In genomic region chr7:6362268-6363046, GRCm38 (mm10) we compare ENCODE assay signal across 8 mouse cellular contexts. TPM values are rescaled to one million over a fixed set of nuclear protein-coding genes. Genes with fewer than 3 reads are reported as not detected.
DNase-seq lines count a peak whose midpoint lies in the region; ATAC-seq and TF ChIP-seq lines count a peak whose summit lies in the region.

No protein-coding gene starts in this region.

- no peaks in the 10 kb centered on the region for H3K27me3 ChIP-seq in ES-Bruce4 (ENCODE audit: control insufficient read depth, insufficient read depth, low read length, poor library complexity, severe bottlenecking)
- H3K27me3 ChIP-seq in forebrain, embryonic 13.5 days, result no peaks in the 10 kb centered on the region
- H3K27me3 ChIP-seq in liver, postnatal 0 days (ENCODE audit: insufficient read depth, low read length), result no peaks in the 10 kb centered on the region
- H3K27me3 ChIP-seq in neural tube, embryonic 14.5 days (ENCODE audit: control insufficient read depth, insufficient read depth, low read length), result no peaks in the 10 kb centered on the region

- peak; percentile 86 for ATAC-seq in cerebellum, adult (ENCODE audit: insufficient number of reproducible peaks, low FRiP score, low TSS enrichment)
- peak; percentile 92 for ATAC-seq in forebrain, embryonic 13.5 days
- ATAC-seq in liver, postnatal 0 days, result peak; percentile 88
- peak; percentile 93 for ATAC-seq in neural tube, embryonic 14.5 days (ENCODE audit: low read depth)

- H3K4me2 ChIP-seq in forebrain, embryonic 13.5 days, result peak overlapping the region; percentile 61
- H3K4me2 ChIP-seq in liver, postnatal 0 days (ENCODE audit: low read depth, low read length), result peak overlapping the region; percentile 77
- H3K4me2 ChIP-seq in neural tube, embryonic 14.5 days (ENCODE audit: low read depth, low read length), result peak overlapping the region; percentile 57

- under 1% methylated on average over 37 of the region's 38 CpGs for WGBS in forebrain, embryonic 13.5 days
- 1% methylated on average over 38 of the region's 38 CpGs for WGBS in large intestine, adult 2 months
- WGBS in liver, postnatal 0 days (ENCODE audit: insufficient replicate concordance), result 2% methylated on average over 37 of the region's 38 CpGs
- WGBS in neural tube, embryonic 14.5 days, result under 1% methylated on average over 31 of the region's 38 CpGs

- intact Hi-C loops in heart, postnatal 10 days (cut with DNase I), result loop anchor here (2.0 to 10.0 kb wide), 5 partner anchors 50 to 915 kb away; partner anchors contain the start of genes Gm20715, Gm45844 and Zim1

- H3K36me3 ChIP-seq in ES-Bruce4 (ENCODE audit: control insufficient read depth, insufficient read depth, low read length, poor library complexity, severe bottlenecking), result no peaks in the 10 kb centered on the region
- H3K36me3 ChIP-seq in forebrain, embryonic 13.5 days (ENCODE audit: poor library complexity, severe bottlenecking), result no peaks in the 10 kb centered on the region
- H3K36me3 ChIP-seq in liver, postnatal 0 days (replicated peaks; ENCODE audit: insufficient read depth, low read length), result no peaks in the 10 kb centered on the region
- no peaks in the 10 kb centered on the region for H3K36me3 ChIP-seq in neural tube, embryonic 14.5 days (ENCODE audit: control insufficient read depth, insufficient read depth, low read length)

- no peak for TF ChIP-seq EP300 in ES-Bruce4 (IDR thresholded peaks at IDR 0.05; ENCODE audit: insufficient read depth, low read depth, low read length)
- no peak for TF ChIP-seq EP300 in liver, postnatal 0 days (IDR thresholded peaks at IDR 0.05; ENCODE audit: low read depth)

- no peak for TF ChIP-seq CTCF in ES-Bruce4 (IDR thresholded peaks at IDR 0.05; ENCODE audit: low read depth, low read length)
- TF ChIP-seq CTCF in liver, postnatal 0 days (IDR thresholded peaks at IDR 0.05; ENCODE audit: low read depth), result no peak

- DNase-seq in heart, postnatal 10 days, result peak; percentile 98
- peak; percentile 86 for DNase-seq in large intestine, adult 2 months (ENCODE audit: low read depth, low spot score)
- DNase-seq in liver, postnatal 0 days, result peak; percentile 98
- peak; percentile 100 for DNase-seq in testis, postnatal 10 days (ENCODE audit: low spot score)

- H3K9ac ChIP-seq in ES-Bruce4 (ENCODE audit: low read depth, poor library complexity, severe bottlenecking), result peak overlapping the region; percentile 7
- H3K9ac ChIP-seq in forebrain, embryonic 13.5 days, result peak overlapping the region; percentile 60
- H3K9ac ChIP-seq in liver, postnatal 0 days (replicated peaks), result peak overlapping the region; percentile 49; the same call in 1 of the 2 replicates
- H3K9ac ChIP-seq in neural tube, embryonic 14.5 days (replicated peaks; ENCODE audit: low read depth, low read length), result peak overlapping the region; percentile 58

- no peak for TF ChIP-seq POLR2A in ES-Bruce4 (IDR thresholded peaks at IDR 0.05; ENCODE audit: insufficient read depth, low read length)

- H3K4me3 ChIP-seq in ES-Bruce4 (ENCODE audit: low read depth, low read length), result peak overlapping the region; percentile 83
- H3K4me3 ChIP-seq in forebrain, embryonic 13.5 days, result peak overlapping the region; percentile 50
- H3K4me3 ChIP-seq in liver, postnatal 0 days (ENCODE audit: low read depth, low read length), result peak overlapping the region; percentile 58
- peak overlapping the region; percentile 47 for H3K4me3 ChIP-seq in neural tube, embryonic 14.5 days (ENCODE audit: low read depth, low read length)

- peak overlapping the region; percentile 87 for H3K27ac ChIP-seq in ES-Bruce4 (ENCODE audit: insufficient read depth, low read length)
- H3K27ac ChIP-seq in forebrain, embryonic 13.5 days, result peak overlapping the region; percentile 89
- H3K27ac ChIP-seq in liver, postnatal 0 days (ENCODE audit: low read depth), result peak overlapping the region; percentile 44
- peak overlapping the region; percentile 94 for H3K27ac ChIP-seq in neural tube, embryonic 14.5 days (ENCODE audit: low read depth, low read length)

- H3K9me3 ChIP-seq in ES-Bruce4 (replicated peaks; ENCODE audit: control insufficient read depth, insufficient read depth, low read length, poor library complexity, severe bottlenecking), result no peaks in the 10 kb centered on the region
- H3K9me3 ChIP-seq in forebrain, embryonic 13.5 days (replicated peaks), result no peaks in the 10 kb centered on the region
- no peaks in the 10 kb centered on the region for H3K9me3 ChIP-seq in liver, postnatal 0 days (ENCODE audit: low read length)
- H3K9me3 ChIP-seq in neural tube, embryonic 14.5 days (ENCODE audit: control insufficient read depth, low read length), result no peaks in the 10 kb centered on the region

- peaks cover 2% of the 10 kb centered on the region for H3K4me1 ChIP-seq in ES-Bruce4 (ENCODE audit: control insufficient read depth, insufficient read depth, low read length)
- peaks cover 11% of the 10 kb centered on the region for H3K4me1 ChIP-seq in forebrain, embryonic 13.5 days
- H3K4me1 ChIP-seq in liver, postnatal 0 days (ENCODE audit: insufficient read depth), result peaks cover 15% of the 10 kb centered on the region
- peaks cover 8% of the 10 kb centered on the region; the same call in 1 of the 2 replicates for H3K4me1 ChIP-seq in neural tube, embryonic 14.5 days (ENCODE audit: control insufficient read depth, insufficient read depth, low read length)

RNA-seq across cellular contexts. Expression of gene Zfp78, which starts 0.6 kb away (rescaled TPM):
- polyA plus RNA-seq in ES-Bruce4 (2011; ENCODE audit: insufficient read depth, insufficient read length, low read depth, missing spikeins), result 0.59 and 1.2 TPM in 2 replicates
- 3.3 TPM in 2 replicates for polyA plus RNA-seq in forebrain, embryonic 13.5 days (2015; fragmentation: Nextera tagmentation; extraction: Ambion mirVana)
- 1 to 10 TPM; 1.3 to 2.4 TPM for total RNA-seq in heart, postnatal 10 days (2021)
- 0.10 and 0.23 TPM in 2 replicates for polyA plus RNA-seq in large intestine, adult 2 months (2012; rRNA removed)
- 0.25 and 0.46 TPM in 2 replicates for polyA plus RNA-seq in liver, postnatal 0 days (2015; fragmentation: Nextera tagmentation; extraction: Ambion mirVana)
- 5.0 and 6.1 TPM in 2 replicates for polyA plus RNA-seq in neural tube, embryonic 14.5 days (2014; fragmentation: Nextera tagmentation; extraction: Ambion mirVana)

RNA-seq across cellular contexts. Expression of gene Gm3854, which starts 18.9 kb away (rescaled TPM):
- 3.2 and 3.8 TPM in 2 replicates for polyA plus RNA-seq in ES-Bruce4 (2011; ENCODE audit: insufficient read depth, insufficient read length, low read depth, missing spikeins)
- 4.1 and 4.9 TPM in 2 replicates for polyA plus RNA-seq in forebrain, embryonic 13.5 days (2015; fragmentation: Nextera tagmentation; extraction: Ambion mirVana)
- total RNA-seq in heart, postnatal 10 days (2021), result under 1 TPM; 0.14 to 0.27 TPM
- polyA plus RNA-seq in large intestine, adult 2 months (2012; rRNA removed), result 0.07 TPM in 1 of 2 replicates, not detected in the other
- polyA plus RNA-seq in liver, postnatal 0 days (2015; fragmentation: Nextera tagmentation; extraction: Ambion mirVana), result 0.06 TPM in 1 of 2 replicates, not detected in the other
- 7.8 and 9.4 TPM in 2 replicates for polyA plus RNA-seq in neural tube, embryonic 14.5 days (2014; fragmentation: Nextera tagmentation; extraction: Ambion mirVana)

RNA-seq across cellular contexts. Expression of gene Zfp28, which starts 20.6 kb away (rescaled TPM):
- polyA plus RNA-seq in ES-Bruce4 (2011; ENCODE audit: insufficient read depth, insufficient read length, low read depth, missing spikeins), result 3.2 and 4.5 TPM in 2 replicates
- 12.4 and 13.7 TPM in 2 replicates for polyA plus RNA-seq in forebrain, embryonic 13.5 days (2015; fragmentation: Nextera tagmentation; extraction: Ambion mirVana)
- total RNA-seq in heart, postnatal 10 days (2021), result 1 to 10 TPM; 4.3 to 4.5 TPM
- polyA plus RNA-seq in large intestine, adult 2 months (2012; rRNA removed), result 0.60 and 0.86 TPM in 2 replicates
- polyA plus RNA-seq in liver, postnatal 0 days (2015; fragmentation: Nextera tagmentation; extraction: Ambion mirVana), result 0.75 and 0.86 TPM in 2 replicates
- polyA plus RNA-seq in neural tube, embryonic 14.5 days (2014; fragmentation: Nextera tagmentation; extraction: Ambion mirVana), result 17.8 and 19.7 TPM in 2 replicates

RNA-seq across cellular contexts. Expression of gene Zfp583, which starts 31.4 kb away (rescaled TPM):
- 4.4 and 6.2 TPM in 2 replicates for polyA plus RNA-seq in ES-Bruce4 (2011; ENCODE audit: insufficient read depth, insufficient read length, low read depth, missing spikeins)
- 9.2 and 9.9 TPM in 2 replicates for polyA plus RNA-seq in forebrain, embryonic 13.5 days (2015; fragmentation: Nextera tagmentation; extraction: Ambion mirVana)
- total RNA-seq in heart, postnatal 10 days (2021), result 1 to 10 TPM; 1.5 to 1.9 TPM
- 0.09 and 0.12 TPM in 2 replicates for polyA plus RNA-seq in large intestine, adult 2 months (2012; rRNA removed)
- polyA plus RNA-seq in liver, postnatal 0 days (2015; fragmentation: Nextera tagmentation; extraction: Ambion mirVana), result 0.36 and 0.41 TPM in 2 replicates
- polyA plus RNA-seq in neural tube, embryonic 14.5 days (2014; fragmentation: Nextera tagmentation; extraction: Ambion mirVana), result 15.6 and 17.0 TPM in 2 replicates

RNA-seq across cellular contexts. Expression of gene Smim17, which starts 36.1 kb away (rescaled TPM):
- polyA plus RNA-seq in ES-Bruce4 (2011; ENCODE audit: insufficient read depth, insufficient read length, low read depth, missing spikeins), result 1.1 and 1.3 TPM in 2 replicates
- 1.4 and 1.6 TPM in 2 replicates for polyA plus RNA-seq in forebrain, embryonic 13.5 days (2015; fragmentation: Nextera tagmentation; extraction: Ambion mirVana)
- total RNA-seq in heart, postnatal 10 days (2021), result not detected
- not detected in 2 replicates for polyA plus RNA-seq in large intestine, adult 2 months (2012; rRNA removed)
- polyA plus RNA-seq in liver, postnatal 0 days (2015; fragmentation: Nextera tagmentation; extraction: Ambion mirVana), result not detected in 2 replicates
- polyA plus RNA-seq in neural tube, embryonic 14.5 days (2014; fragmentation: Nextera tagmentation; extraction: Ambion mirVana), result 6.7 and 9.4 TPM in 2 replicates

Comparison
In these comparisons a context has a peak if more than half of its experiments do, and no peak if none do; other contexts are left out.
1. Peak in every context shown above with its lines: DNase-seq, ATAC-seq, H3K4me3 ChIP-seq and H3K27ac ChIP-seq.
2. H3K27ac ChIP-seq: peak in every context shown above with its lines; median percentile 94 in neural tube, embryonic 14.5 days; 89 in forebrain, embryonic 13.5 days; 87 in ES-Bruce4; 44 in liver, postnatal 0 days.
3. H3K9ac ChIP-seq: peak in every context shown above with its lines; median percentile 60 in forebrain, embryonic 13.5 days; 58 in neural tube, embryonic 14.5 days; 49 in liver, postnatal 0 days; 7 in ES-Bruce4.